Mouse (Mus musculus) left cerebral cortex, postnatal 14 days (tissue): ENCODE measurements around the gene Jup. TPM values are rescaled to one million over a fixed set of nuclear protein-coding genes. Genes with fewer than 3 reads are reported as not detected.

Experiments
- DNase-seq, 2 experiments: peaks; one replicate each; pipeline ENCODE4 v3.0.0; 2021 to 2022; ENCODE audit warnings: low spot score in 2 of 2, mixed read lengths in 1 of 2
- intact Hi-C: fragments of 180-260 bp; cut with DNase I; formaldehyde crosslinking; loops from one replicate; pipeline ENCODE4 v1.15.1; 2025
- total RNA-seq, 2 experiments: library from RNA; stranded (reverse); gene quantifications; 2 replicates each; pipeline ENCODE4 v1.2.3; 2021

Gene Jup
- total RNA-seq, 2 experiments from 2014 or later: 38.1 to 49.8 TPM

DNA sequence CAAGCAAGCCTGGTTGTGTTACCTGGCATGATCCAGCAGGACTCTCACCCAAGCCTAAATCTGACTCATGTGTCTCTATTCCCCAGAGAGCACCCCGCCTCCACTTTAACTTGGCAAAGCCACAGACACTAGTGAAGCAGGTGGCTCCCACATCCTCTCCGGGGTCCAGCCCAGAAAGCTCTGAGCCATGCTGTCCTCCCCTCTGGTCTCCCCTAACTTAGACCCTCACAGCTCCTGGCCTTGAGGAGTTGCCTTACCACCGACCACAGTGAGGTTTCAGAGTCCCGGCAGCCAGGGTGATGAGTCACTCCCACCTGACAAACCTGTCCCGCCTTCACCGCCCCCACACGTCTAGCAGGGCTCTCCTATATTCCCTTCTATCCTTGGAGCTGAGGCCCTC, 3.8 kb downstream of the Jup start:
- intact Hi-C loops: no loop called here

DNA sequence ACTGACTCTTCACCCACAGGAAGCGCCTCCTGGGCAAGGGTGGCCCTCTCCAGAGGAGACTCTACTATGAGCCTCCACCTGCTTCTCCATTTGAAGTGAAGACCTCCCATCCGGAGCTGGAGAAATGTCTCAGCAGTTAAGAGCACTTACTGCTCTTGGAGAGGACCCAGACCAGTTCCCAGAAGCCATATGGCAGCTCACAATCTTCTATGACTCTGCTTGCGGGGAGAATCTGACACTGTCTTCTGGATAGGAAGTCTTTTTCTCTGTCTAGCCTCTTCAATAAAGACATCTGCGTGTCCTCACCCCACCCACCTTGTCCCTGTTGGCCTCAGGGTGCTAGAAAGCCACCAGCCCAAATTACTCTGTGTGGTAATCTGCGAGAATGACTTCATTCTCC, 4.6 kb downstream of the Jup start:
- intact Hi-C loops: no loop called here
- no peak for DNase-seq

More for the DNA sequence above, 3.8 kb downstream of the Jup start:
- DNase-seq: no peak

DNA sequence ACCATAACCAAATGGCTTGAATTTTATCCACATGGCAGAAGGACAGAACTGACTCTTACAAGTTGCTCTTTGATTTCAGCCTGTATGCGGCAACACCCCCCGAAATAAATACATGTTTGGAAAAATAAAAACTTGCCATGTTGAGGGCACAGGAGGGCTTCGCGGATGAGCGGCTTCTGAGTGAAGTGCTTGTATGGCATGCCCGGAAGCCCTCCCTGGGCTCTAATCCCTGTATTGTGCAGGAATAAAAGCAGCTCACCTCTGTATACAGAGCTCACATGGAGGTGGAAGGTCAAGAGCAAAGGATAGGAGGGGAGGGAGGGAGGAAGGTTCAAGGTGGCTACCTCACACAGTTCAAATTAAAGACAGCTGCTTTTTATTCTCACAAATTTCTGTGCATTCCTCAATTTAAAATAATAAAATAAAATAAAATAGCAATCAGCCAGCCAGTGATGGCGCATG, 5.6 kb downstream of the Jup start:
- intact Hi-C loops: no loop called here
- no peak for DNase-seq

DNA sequence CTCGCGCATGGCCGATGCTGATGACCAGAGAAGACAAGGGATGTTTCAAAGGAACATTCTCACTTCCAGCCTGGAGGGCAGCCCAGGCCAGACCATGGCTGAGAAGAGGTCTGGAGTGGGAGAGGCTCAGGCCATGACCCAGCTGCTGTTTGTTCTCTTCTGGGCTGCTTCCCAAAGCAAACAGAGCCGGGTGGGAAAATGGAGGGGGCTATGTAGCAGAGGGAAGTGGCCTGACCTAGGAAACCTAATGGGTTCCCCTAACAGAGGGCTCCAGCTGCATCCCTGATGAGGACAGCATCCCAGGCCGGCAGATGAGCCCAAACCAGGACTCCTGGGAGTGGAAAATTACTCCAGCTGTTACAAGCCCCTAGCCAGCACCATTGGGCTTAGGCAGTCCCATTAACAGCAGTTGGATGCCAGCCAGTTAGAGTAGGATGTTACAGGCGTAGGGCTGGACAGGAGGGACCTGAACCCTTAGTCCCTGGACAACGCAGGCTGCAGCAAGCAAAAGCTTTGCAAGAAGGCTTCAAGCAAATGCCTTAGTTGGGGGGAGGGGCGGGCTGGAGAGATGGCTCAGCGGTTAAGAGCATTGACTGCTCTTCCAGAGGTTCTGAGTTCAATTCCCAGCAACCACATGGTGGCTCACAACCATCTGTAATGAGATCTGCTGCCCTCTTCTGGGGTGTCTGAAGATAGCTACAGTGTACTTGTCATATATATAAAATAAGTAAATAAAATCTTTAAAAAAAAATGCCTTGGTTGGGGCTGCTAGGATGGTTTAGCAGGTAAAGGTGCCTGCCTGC, 6.3 kb downstream of the Jup start:
- intact Hi-C loops: no loop called here
- DNase-seq: no peak

DNA sequence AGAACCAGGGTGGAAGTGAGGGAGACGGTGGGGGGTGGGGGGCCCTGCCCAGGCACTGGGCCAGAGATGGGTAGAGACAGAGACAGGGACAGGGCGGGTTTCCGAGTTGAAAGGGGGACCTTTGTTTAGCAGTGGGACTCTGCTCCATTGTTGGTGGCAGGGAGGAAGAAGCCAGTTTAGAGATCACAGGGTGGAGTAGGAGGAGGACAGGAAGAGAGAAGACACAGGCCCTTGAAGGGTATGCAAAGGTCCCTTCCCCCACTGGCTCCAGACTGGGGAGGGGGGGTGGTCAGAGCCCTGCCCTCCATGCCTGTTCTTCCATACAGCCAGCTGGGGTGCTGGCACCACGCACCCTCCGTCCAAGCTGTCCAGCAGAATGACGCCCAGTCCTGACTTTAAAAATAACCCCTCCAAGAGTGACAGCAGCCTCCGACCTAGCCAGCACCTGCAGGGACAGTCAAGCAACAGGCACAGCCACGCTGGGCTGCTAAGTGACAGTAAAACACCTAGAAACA, 7.6 kb downstream of the Jup start:
- intact Hi-C loops: no loop called here

DNA sequence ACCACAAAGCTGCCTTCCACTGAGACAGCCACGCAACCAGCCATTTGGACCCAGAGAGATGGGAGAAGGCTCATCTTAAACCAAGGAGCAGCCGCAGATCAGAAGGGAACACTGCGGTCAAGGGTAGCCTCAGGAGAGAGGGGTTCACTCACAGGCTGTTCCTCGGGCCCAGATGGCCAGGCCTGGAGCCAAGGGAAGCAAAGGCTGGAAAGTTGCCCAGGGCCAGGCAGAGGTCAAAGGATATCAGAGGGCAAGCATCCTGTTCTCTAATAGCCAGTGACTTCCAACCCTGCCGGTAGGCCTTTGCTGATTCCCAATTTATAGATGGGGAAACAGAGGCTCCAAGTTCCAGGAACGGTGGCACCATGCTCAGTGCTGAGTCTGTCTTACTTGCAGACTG, 9.0 kb downstream of the Jup start:
- intact Hi-C loops: no loop called here
- no peak for DNase-seq

More for the DNA sequence above, 7.6 kb downstream of the Jup start:
- no peak for DNase-seq

DNA sequence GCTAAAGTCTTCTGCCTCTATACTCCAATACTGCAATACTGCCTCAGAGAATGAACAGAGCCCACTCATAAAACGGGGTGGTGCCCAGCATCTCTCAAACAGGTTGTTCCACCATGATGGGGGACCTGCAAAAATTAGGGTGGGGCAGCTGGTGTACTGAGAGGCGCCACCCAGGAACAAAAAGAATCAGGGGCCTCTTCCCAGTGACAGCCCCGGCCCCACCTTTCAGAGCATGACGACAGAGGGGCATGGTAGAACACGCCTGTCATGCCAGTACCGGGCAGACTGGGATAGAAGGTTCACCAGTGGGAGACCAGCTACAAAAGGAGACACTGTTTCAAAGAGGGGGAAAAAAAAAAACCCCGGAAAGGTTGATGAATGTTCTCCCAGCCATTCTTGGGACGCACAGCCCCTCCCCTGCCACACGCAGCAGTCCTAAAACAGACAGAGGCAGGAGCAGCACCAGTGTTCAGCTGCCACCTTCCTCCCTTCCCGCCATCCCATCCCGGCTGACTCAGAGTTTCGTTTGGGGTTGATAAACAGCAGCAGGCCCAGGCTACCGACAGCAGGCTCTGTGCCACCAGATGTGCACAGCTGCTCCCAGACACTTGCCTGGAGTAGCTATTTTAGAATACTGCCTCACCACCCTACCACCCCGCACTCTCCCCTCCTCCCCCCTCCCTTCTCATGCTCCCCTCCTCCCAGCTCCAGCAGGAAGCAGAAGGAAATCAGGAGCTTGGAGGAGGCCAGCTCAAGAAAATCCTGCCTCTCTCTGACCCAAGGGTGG, 9.8 kb downstream of the Jup start:
- intact Hi-C loops: no loop called here
- DNase-seq: peak; percentile 52 to 65

DNA sequence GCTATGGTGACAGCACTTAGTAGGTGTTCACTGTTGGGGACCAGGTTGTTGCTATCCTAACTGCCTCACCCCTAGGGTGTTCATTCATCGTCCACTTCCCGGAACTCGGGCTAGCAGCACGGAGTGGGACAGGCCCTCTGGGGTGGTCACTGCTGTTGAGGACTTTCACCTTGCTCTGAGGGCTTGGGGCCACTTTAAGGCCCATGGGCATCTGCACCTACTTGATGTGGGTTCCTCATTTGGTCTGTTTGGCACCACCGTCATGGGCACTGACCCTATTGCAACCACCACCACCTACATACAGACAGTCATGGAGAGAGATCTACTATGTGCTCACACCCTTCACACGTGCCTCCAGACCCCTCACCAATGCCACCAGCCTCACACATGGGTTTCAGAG, 10.5 kb downstream of the Jup start:
- intact Hi-C loops: no loop called here
- no peak for DNase-seq

DNA sequence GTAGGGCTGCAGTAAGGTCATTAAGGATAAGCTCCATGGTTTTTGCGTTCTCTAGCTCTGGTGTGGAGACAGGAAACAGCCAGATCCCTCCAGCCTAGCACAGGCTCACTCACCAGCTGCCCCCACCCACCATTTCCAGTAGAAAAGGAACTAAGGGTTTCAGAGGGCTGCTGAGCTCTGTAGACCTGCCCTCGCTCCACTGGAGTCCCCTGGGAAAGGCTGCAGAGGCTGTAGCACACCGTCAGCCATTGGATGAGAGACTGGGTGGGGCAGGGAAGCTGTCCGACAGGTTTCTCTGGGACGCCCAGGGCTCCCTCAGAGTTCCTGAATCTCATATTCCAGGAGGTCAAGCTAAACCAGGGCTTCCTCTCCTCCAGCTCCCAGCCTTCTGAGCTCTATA, 11.0 kb downstream of the Jup start:
- DNase-seq: no peak
- intact Hi-C loops: no loop called here

DNA sequence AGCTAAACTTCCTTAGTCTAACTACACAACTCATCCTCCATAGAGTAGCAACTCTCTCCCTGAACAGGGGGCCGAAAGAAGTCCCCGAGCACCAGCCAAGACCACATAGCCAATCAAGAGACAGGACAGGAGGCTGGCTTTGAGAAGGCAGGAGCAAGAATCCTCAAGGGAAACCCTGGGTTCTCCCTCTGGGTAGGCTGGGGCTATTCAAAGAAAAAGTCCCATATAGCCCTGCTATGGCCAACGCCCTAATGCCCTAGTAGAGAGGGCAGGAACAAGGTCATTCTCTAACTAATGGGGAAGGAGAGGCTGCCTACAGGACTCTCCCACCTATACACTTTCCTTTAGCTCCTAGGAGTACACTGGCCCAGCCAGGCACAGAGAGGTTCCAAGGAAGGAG, 12.5 kb downstream of the Jup start:
- DNase-seq: no peak
- intact Hi-C loops: no loop called here

DNA sequence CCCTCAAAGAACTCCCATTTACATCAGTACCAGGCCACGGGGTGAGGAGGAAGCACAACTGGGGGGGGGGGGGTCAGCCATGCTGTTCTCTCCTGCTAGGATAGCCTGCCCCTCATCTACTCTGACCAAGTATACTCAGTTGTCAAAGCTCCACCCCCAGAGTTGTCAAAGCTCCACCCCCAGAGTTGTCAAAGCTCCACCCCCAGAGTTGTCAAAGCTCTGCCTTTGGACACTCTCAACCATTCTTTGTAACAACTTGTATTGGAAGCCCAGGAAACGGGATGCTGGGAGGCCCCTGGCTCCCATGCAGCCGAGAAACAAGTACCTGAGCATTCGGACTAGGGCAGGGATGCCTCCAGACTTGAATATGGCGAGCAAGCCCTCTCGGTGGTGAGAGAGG, 14.9 kb downstream of the Jup start:
- no peak for DNase-seq
- intact Hi-C loops: no loop called here

DNA sequence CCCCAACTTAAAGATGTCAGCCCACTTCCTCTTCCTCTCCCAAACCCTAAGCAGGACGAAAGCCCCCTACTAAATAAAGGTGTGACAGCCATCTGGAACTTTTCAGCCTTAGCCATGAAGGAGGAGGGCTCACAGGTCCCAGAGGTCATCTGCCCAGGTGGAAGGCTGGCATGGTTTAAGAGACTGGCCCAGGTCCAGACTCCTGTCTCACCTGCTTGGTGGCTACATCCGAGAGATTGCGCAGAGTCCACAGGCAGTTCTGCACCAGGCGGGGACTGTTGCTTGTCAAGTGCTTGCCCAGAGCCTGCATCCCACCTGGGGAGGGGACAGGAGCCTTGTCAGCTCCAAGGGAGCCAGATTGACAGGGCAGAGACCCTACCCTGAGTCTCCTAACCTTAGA, 18.3 kb downstream of the Jup start:
- intact Hi-C loops: no loop called here
- DNase-seq: no peak

DNA sequence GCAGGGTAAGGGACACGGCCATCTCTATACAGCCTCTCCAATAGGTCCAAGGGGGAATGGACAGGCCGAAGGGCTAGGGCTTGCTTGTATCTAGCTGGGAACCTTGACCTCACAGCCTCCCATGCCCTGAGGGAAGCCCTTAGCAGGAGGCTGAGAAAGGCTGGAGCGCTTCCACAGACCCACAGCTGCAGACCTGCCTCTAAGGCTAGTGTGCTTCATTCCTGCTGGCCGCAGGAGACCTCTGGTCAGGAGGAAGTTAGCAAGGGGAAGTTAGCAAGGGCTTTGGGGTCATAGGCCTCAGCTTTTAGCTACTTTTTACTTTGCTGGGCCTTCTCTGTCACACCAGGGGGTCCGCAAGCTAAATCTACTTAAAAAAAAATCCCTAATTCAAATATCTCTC, 19.1 kb downstream of the Jup start:
- DNase-seq: no peak
- intact Hi-C loops: no loop called here

DNA sequence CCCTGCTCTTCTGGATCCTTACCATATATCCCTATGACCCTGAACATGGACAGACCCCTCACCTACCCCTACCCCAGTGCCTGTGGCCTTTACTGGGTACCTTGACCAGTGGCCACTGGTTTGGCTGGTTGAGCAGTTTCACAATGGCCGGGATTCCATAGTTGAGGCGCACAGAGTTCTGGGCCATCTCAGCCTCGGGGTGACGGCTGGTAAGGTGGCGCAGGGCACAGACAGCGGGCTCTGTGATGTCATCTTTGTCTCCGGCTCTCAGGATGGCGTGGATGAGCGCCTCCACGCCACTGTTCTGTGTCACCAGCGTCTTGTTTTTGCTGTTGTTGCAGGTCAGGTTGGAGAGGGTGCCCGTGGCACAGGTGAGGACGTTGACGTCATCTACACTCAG, 19.6 kb downstream of the Jup start:
- intact Hi-C loops: no loop called here
- DNase-seq: no peak

DNA sequence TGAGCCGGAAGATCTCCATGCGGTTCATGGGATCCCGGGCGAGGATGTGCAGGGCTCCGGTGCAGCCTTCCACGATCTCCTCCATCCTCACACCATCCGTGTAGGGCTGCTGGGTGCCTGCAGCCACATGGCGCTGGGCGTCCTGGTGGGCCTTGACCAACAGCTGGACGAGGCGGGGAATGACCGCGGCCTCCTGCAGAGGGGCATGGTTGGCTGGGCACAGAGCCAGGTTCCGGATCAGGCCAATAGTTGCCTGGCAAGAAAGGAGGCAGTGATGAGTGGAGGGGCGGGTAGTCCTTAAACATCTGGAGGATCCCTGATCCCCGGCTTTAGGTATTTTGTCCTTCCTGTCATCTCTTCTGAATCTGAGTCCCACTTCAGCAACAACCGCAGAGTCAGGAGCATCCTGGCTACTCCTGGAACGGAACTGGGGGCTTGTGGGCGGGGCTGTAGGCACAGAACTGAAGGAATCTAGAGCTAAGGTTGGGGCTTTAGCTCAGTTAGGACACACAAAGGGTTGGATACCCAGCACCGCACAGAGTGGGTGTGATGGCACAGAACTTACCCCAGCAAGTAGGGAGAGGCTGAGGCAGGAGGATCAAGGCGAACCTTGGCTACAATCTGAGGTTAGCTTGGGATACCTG, 20.7 kb downstream of the Jup start:
- intact Hi-C loops: no loop called here
- DNase-seq: no peak

DNA sequence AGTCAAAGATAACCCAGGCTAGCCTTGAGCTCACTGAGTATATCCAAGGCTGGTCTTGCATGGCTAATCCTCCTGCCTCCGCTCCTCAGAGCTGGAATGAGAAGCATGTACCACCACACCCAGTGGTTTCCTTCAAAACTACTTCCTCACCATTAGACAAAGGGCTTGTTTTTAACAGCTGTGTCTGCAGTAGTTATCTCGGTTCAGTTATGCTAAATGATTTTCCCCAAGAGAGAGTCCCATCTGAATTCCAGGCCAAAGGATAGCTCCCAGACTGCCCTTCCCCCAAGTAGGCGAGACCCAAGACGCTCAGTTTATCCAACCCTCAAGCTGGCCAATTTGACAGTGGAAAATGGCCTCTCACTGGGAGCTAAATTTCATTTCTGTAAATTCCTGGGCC, 21.6 kb downstream of the Jup start:
- intact Hi-C loops: no loop called here
- DNase-seq: no peak

DNA sequence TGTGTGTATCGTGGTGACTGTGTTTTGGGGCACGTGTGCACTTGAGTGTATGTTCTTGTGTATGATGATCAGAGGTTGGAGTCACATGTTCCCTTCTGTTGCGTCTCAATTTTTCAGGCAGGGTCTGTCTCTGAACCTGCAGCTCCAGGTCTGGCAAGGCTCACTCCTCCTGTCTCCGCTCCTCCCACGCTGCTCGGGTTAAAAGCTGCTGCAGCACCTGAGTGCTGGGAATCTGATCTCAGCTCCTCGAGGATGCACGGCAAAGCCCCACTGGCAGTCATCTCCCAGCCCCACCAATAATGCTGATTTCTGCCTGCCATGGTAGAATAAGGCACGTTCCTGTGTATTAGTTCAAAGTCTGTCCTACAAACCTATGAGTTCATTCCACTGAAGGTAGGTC, 22.4 kb downstream of the Jup start:
- intact Hi-C loops: no loop called here
- no peak for DNase-seq

DNA sequence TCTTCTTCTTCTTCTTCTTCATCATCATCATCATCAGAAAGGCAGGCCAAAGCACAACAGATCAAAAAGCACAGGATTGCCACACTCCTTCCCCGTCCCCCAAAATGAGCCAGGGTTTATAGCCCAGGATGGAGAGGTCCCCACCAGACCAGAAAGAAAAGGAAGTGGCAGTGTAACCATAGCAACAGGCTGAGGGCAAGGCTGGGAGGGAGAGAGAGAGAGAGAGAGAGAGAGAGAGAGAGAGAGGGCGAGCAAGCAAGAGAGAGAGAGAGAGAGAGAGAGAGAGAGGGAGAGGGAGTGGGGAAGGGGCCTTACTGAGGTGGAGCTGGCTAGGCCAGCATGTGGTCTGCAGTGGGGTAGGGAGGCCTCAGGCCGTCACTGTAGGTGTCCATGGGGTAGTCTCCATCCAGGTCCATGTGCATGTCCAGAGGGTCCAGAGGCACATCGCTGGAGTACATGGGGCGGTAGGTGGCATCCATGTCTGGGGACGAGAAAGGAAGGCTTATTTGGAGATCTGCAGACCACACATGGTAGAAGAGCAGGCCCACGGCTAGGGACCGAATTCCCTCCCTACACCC, 25.5 kb downstream of the Jup start:
- intact Hi-C loops: no loop called here
- DNase-seq: no peak

DNA sequence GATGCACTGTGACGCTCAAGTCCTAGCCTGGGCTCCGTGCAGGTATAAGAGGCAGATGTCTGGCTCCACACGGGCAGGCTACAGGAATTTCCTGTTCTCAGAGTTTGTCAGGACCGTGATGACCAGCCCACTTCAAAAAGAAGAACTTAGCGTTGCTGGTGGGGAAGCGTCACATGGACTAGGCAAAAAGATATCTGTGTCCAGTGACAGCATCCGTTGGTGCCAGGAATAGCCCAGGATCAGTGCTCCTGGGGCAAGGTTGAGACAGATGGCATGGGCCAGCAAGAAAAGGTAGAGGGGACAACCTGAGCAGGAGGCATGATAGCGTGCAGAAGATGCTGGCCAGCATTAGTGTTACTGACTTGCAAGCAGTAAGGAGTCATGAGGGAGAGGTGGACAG, 27.7 kb downstream of the Jup start:
- DNase-seq: no peak
- intact Hi-C loops: no loop called here

DNA sequence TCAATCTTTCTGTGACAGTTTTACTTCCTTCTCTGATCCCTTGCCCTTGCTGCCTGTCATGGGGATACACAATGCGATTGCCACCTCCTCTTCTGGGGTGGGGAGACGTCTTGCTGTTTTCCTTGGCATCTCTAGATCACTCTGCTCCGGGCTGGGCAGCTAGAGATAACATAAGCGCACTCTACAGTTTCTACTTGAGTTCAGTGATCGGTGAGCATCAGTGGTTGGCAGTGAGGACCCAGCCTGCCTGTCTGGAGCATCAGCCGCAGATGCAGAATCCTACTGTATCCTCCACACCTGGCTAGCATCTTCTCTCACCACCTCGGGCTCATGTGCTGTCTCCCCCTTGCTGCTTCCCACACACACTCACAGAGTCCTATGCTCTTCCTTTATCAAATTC, 28.4 kb downstream of the Jup start:
- no peak for DNase-seq
- intact Hi-C loops: no loop called here
